In genomic region chr2:13557145-13558030, GRCm38 (mm10) we compare ENCODE assay signal across 11 mouse cellular contexts. TPM values are rescaled to one million over a fixed set of nuclear protein-coding genes. Genes with fewer than 3 reads are reported as not detected.
A peak's percentile ranks its signal among the peaks of the same experiment; 100 is the strongest.
DNase-seq lines count a peak whose midpoint lies in the region; ATAC-seq lines count a peak whose summit lies in the region.
"Had no signal": no experiment of that assay in that cellular context is flagged by ENCODE, and none has a peak within 500 bp of the region (broad histone marks: within the 10 kb centered on the region; RNA-seq: fewer than 3 reads in every experiment).

No protein-coding gene starts in this region.

- H3K36me3 ChIP-seq in hindbrain, embryonic 11.5 days (ENCODE audit: control insufficient read depth, insufficient read depth, low read length), result no peaks in the 10 kb centered on the region
- H3K36me3 ChIP-seq: lung, embryonic 15.5 days; neural tube, embryonic 12.5 days had no signal

- DNase-seq in 3134 (ENCODE audit: extremely low read depth, insufficient read length, low spot score), result peak; percentile 78
- peak; percentile 85 for DNase-seq in 416B (ENCODE audit: low read depth)
- no peak for DNase-seq in cerebellum, postnatal 14 days
- no peak for DNase-seq in frontal cortex, postnatal 36 days (ENCODE audit: low spot score in 2 of 2)
- no peak for DNase-seq in hindbrain, embryonic 11.5 days (ENCODE audit: low spot score)
- DNase-seq: right cerebral cortex, postnatal 25 days had no signal

- peak; percentile 6 for ATAC-seq in inflammation-experienced regulatory T-cells, adult 6 months
- ATAC-seq in hindbrain, embryonic 11.5 days (ENCODE audit: low FRiP score), result no peak

- H3K4me2 ChIP-seq in hindbrain, embryonic 11.5 days (replicated peaks; ENCODE audit: low read depth, low read length), result no peak overlapping the region
- H3K4me2 ChIP-seq: lung, embryonic 15.5 days; neural tube, embryonic 12.5 days had no signal

- no peaks in the 10 kb centered on the region for H3K4me1 ChIP-seq in brown adipose tissue, adult 24 weeks (ENCODE audit: control insufficient read depth, insufficient read depth, insufficient read length, low read length)
- H3K4me1 ChIP-seq in hindbrain, embryonic 11.5 days (replicated peaks; ENCODE audit: control insufficient read depth, insufficient read depth, low read length), result no peaks in the 10 kb centered on the region
- H3K4me1 ChIP-seq: neural tube, embryonic 12.5 days had no signal

- peak overlapping the region; percentile 78 for H3K27ac ChIP-seq in brown adipose tissue, adult 24 weeks (replicated peaks; ENCODE audit: low read depth, low read length)
- H3K27ac ChIP-seq in hindbrain, embryonic 11.5 days (ENCODE audit: low read depth, low read length), result no peak overlapping the region
- H3K27ac ChIP-seq: layer of hippocampus, adult 2 months; lung, embryonic 15.5 days; neural tube, embryonic 12.5 days had no signal

- no peaks in the 10 kb centered on the region for H3K27me3 ChIP-seq in hindbrain, embryonic 11.5 days (ENCODE audit: control insufficient read depth, insufficient read depth, low read length)
- H3K27me3 ChIP-seq: lung, embryonic 15.5 days; neural tube, embryonic 12.5 days had no signal

- 85% methylated on average over 9 of the region's 9 CpGs for WGBS in hindbrain, embryonic 11.5 days

- no peak overlapping the region for H3K9ac ChIP-seq in hindbrain, embryonic 11.5 days (ENCODE audit: low read depth, low read length)
- H3K9ac ChIP-seq: lung, embryonic 15.5 days; neural tube, embryonic 12.5 days had no signal

- H3K9me3 ChIP-seq in hindbrain, embryonic 11.5 days (ENCODE audit: control insufficient read depth, low read length), result no peaks in the 10 kb centered on the region
- H3K9me3 ChIP-seq: lung, embryonic 15.5 days; neural tube, embryonic 12.5 days had no signal

- H3K4me3 ChIP-seq in brown adipose tissue, adult 24 weeks (ENCODE audit: insufficient read depth, low read depth, low read length), result no peak overlapping the region
- no peak overlapping the region for H3K4me3 ChIP-seq in hindbrain, embryonic 11.5 days (ENCODE audit: low read depth, low read length)
- H3K4me3 ChIP-seq: layer of hippocampus, adult 2 months; lung, embryonic 15.5 days; neural tube, embryonic 12.5 days had no signal

RNA-seq across cellular contexts. Expression of gene Trdmt1, which starts 12.9 kb away (rescaled TPM):
- polyA plus RNA-seq in brown adipose tissue, adult 24 weeks (2012; ENCODE audit: insufficient read depth, insufficient read length, missing spikeins), result 2.3 and 9.9 TPM in 2 replicates
- 10 to 100 TPM; 14.5 to 17.6 (median 15.4) TPM for polyA plus RNA-seq in inflammation-experienced regulatory T-cells, adult 6 months (2017; shearing (Covaris generic))
- 8.7 and 9.8 TPM in 2 replicates for polyA plus RNA-seq in hindbrain, embryonic 11.5 days (2014; fragmentation: Nextera tagmentation; extraction: Ambion mirVana)

RNA-seq across cellular contexts. Expression of gene Vim, which starts 16.3 kb away (rescaled TPM):
- 877 and 955 TPM in 2 replicates for polyA plus RNA-seq in brown adipose tissue, adult 24 weeks (2012; ENCODE audit: insufficient read depth, insufficient read length, missing spikeins)
- polyA plus RNA-seq in inflammation-experienced regulatory T-cells, adult 6 months (2017; shearing (Covaris generic)), result 100 to 1,000 TPM; 319 to 903 (median 331) TPM
- polyA plus RNA-seq in hindbrain, embryonic 11.5 days (2014; fragmentation: Nextera tagmentation; extraction: Ambion mirVana), result 1,373 and 1,430 TPM in 2 replicates

Comparison
In these comparisons a context has a peak if more than half of its experiments do, and no peak if none do; other contexts are left out.
1. DNase-seq: peak in 3134 (single experiment) and 416B (single experiment); none in cerebellum, postnatal 14 days (0 of 2), frontal cortex, postnatal 36 days (0 of 2) and hindbrain, embryonic 11.5 days (single experiment).